Comparison of ENCODE assay signal across 19 mouse cellular contexts in the genomic region with DNA sequence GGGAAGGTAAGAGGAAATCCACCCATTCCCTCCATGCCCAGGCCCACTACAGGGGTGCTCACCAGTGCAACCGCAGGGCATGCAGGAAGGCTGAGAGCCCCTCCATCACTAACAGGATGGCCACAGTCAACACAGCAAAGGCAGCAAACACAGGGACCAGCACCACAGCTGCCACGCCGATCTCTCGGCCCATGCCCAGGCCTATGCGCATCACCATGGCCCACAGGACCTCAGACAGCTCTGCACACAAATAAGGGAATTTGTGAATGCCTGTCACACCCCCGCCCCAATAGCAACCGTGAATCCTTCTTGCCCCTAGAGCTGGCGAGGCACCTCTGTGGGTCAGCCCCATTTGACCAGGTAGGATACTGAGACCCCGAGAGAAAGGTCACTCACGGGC. TPM values are rescaled to one million over a fixed set of nuclear protein-coding genes. Genes with fewer than 3 reads are reported as not detected.
DNase-seq lines count a peak whose midpoint lies in the region; ATAC-seq lines count a peak whose summit lies in the region.
"Had no signal": no experiment of that assay in that cellular context is flagged by ENCODE, and none has a peak within 500 bp of the region (broad histone marks: within the 10 kb centered on the region; RNA-seq: fewer than 3 reads in every experiment).

No protein-coding gene starts in this region.

- no peak overlapping the region for H3K4me3 ChIP-seq in embryonic facial prominence, embryonic 13.5 days
- no peak overlapping the region for H3K4me3 ChIP-seq in hindbrain, embryonic 14.5 days (replicated peaks; ENCODE audit: low read length)
- H3K4me3 ChIP-seq in midbrain, embryonic 15.5 days: no peak overlapping the region
- H3K4me3 ChIP-seq: embryonic facial prominence, embryonic 12.5 days; gastrocnemius, adult 2 months; kidney, embryonic 15.5 days; limb, embryonic 12.5 days; liver, embryonic 13.5 days had no signal

- peaks cover 88% of the 10 kb centered on the region for H3K36me3 ChIP-seq in embryonic facial prominence, embryonic 13.5 days
- peaks cover 51% of the 10 kb centered on the region for H3K36me3 ChIP-seq in hindbrain, embryonic 14.5 days (replicated peaks; ENCODE audit: control insufficient read depth, insufficient read depth)
- peaks cover 22% of the 10 kb centered on the region; the same call in 1 of the 2 replicates for H3K36me3 ChIP-seq in midbrain, embryonic 15.5 days (replicated peaks)

- DNase-seq in heart, adult 11 months: peak; percentile 90
- no peak for DNase-seq in heart, adult 9 months (ENCODE audit: low spot score in 2 of 2)
- DNase-seq in hindbrain, embryonic 14.5 days (ENCODE audit: low spot score): no peak
- no peak for DNase-seq in adrenal gland, postnatal 25 days
- no peak for DNase-seq in embryo, embryonic 9.5 days (ENCODE audit: extremely low spot score)
- no peak for DNase-seq in layer of hippocampus, postnatal 25 days (ENCODE audit: extremely low spot score in 1 of 2, low spot score in 1 of 2)
- DNase-seq: adrenal gland, adult 8-10 months; cerebellum, adult 11-12 months; cerebellum, postnatal 25 days; gastrocnemius, adult 2 months; heart, postnatal 10 days; liver, embryonic 13.5 days; right cerebral cortex, adult 18-20 months had no signal

- no peaks in the 10 kb centered on the region for H3K9me3 ChIP-seq in embryonic facial prominence, embryonic 13.5 days
- H3K9me3 ChIP-seq in hindbrain, embryonic 14.5 days (ENCODE audit: control insufficient read depth, low read length): no peaks in the 10 kb centered on the region
- no peaks in the 10 kb centered on the region for H3K9me3 ChIP-seq in midbrain, embryonic 15.5 days
- H3K9me3 ChIP-seq: embryonic facial prominence, embryonic 12.5 days; kidney, embryonic 15.5 days; limb, embryonic 12.5 days; liver, embryonic 13.5 days had no signal

- peak overlapping the region; percentile 11; the same call in 1 of the 2 replicates for H3K27ac ChIP-seq in embryonic facial prominence, embryonic 13.5 days
- peak overlapping the region; percentile 34; the same call in 1 of the 2 replicates for H3K27ac ChIP-seq in hindbrain, embryonic 14.5 days
- peak overlapping the region; percentile 52; the same call in 1 of the 2 replicates for H3K27ac ChIP-seq in midbrain, embryonic 15.5 days
- H3K27ac ChIP-seq: embryonic facial prominence, embryonic 12.5 days; gastrocnemius, adult 2 months; kidney, embryonic 15.5 days; liver, embryonic 13.5 days had no signal

- no peak overlapping the region for H3K4me2 ChIP-seq in embryonic facial prominence, embryonic 13.5 days
- no peak overlapping the region for H3K4me2 ChIP-seq in hindbrain, embryonic 14.5 days (replicated peaks)
- H3K4me2 ChIP-seq in midbrain, embryonic 15.5 days: no peak overlapping the region
- H3K4me2 ChIP-seq: embryonic facial prominence, embryonic 12.5 days; kidney, embryonic 15.5 days; limb, embryonic 12.5 days; liver, embryonic 13.5 days had no signal

- H3K4me1 ChIP-seq in embryonic facial prominence, embryonic 13.5 days: no peaks in the 10 kb centered on the region
- H3K4me1 ChIP-seq in hindbrain, embryonic 14.5 days (replicated peaks; ENCODE audit: control insufficient read depth, insufficient read depth, low read length): no peaks in the 10 kb centered on the region
- H3K4me1 ChIP-seq in midbrain, embryonic 15.5 days: 0 out of 2 replicates have a peak, but pooled peaks cover 7% of the 10 kb centered on the region
- H3K4me1 ChIP-seq: embryonic facial prominence, embryonic 12.5 days; kidney, embryonic 15.5 days; limb, embryonic 12.5 days had no signal

- H3K9ac ChIP-seq in embryonic facial prominence, embryonic 13.5 days: no peak overlapping the region
- no peak overlapping the region for H3K9ac ChIP-seq in hindbrain, embryonic 14.5 days
- no peak overlapping the region for H3K9ac ChIP-seq in midbrain, embryonic 15.5 days
- H3K9ac ChIP-seq: embryonic facial prominence, embryonic 12.5 days; kidney, embryonic 15.5 days; limb, embryonic 12.5 days; liver, embryonic 13.5 days had no signal

- ATAC-seq in embryonic facial prominence, embryonic 13.5 days (ENCODE audit: insufficient number of reproducible peaks, insufficient read depth, low FRiP score, low TSS enrichment, low read depth): no peak
- no peak for ATAC-seq in hindbrain, embryonic 14.5 days (ENCODE audit: low FRiP score)
- no peak for ATAC-seq in midbrain, embryonic 15.5 days (replicated peaks)
- ATAC-seq: inflammation-experienced regulatory T-cells, adult 6 months had no signal

- 94% methylated on average over 10 of the region's 10 CpGs for WGBS in embryonic facial prominence, embryonic 13.5 days
- 92% methylated on average over 10 of the region's 10 CpGs for WGBS in hindbrain, embryonic 14.5 days
- 92% methylated on average over 10 of the region's 10 CpGs for WGBS in midbrain, embryonic 15.5 days

- H3K27me3 ChIP-seq in embryonic facial prominence, embryonic 13.5 days: no peaks in the 10 kb centered on the region
- no peaks in the 10 kb centered on the region for H3K27me3 ChIP-seq in hindbrain, embryonic 14.5 days (ENCODE audit: control insufficient read depth, insufficient read depth, low read length)
- H3K27me3 ChIP-seq in midbrain, embryonic 15.5 days (replicated peaks): no peaks in the 10 kb centered on the region
- H3K27me3 ChIP-seq: embryonic facial prominence, embryonic 12.5 days; kidney, embryonic 15.5 days; limb, embryonic 12.5 days; liver, embryonic 13.5 days had no signal

RNA-seq across cellular contexts. Expression of gene Tcirg1, which starts 10.7 kb away (rescaled TPM):
- 53.7 and 58.0 TPM in 2 replicates for polyA plus RNA-seq in embryonic facial prominence, embryonic 13.5 days (2015; fragmentation: Nextera tagmentation; extraction: Ambion mirVana)
- polyA plus RNA-seq in hindbrain, embryonic 14.5 days (2014; fragmentation: Nextera tagmentation; extraction: Ambion mirVana): 11.6 and 13.3 TPM in 2 replicates
- 12.7 and 14.6 TPM in 2 replicates for polyA plus RNA-seq in midbrain, embryonic 15.5 days (2015; fragmentation: Nextera tagmentation; extraction: Ambion mirVana)
- 83.9 and 87.0 TPM in 2 replicates for total RNA-seq in adrenal gland, postnatal 25 days (2021)
- 10 to 100 TPM; 17.3 to 21.5 TPM for total RNA-seq in layer of hippocampus, postnatal 25 days (2021)

RNA-seq across cellular contexts. Expression of gene Ndufs8, which starts 16.4 kb away (rescaled TPM):
- 258 and 278 TPM in 2 replicates for polyA plus RNA-seq in embryonic facial prominence, embryonic 13.5 days (2015; fragmentation: Nextera tagmentation; extraction: Ambion mirVana)
- polyA plus RNA-seq in hindbrain, embryonic 14.5 days (2014; fragmentation: Nextera tagmentation; extraction: Ambion mirVana): 310 and 332 TPM in 2 replicates
- polyA plus RNA-seq in midbrain, embryonic 15.5 days (2015; fragmentation: Nextera tagmentation; extraction: Ambion mirVana): 246 and 258 TPM in 2 replicates
- total RNA-seq in adrenal gland, postnatal 25 days (2021): 338 and 341 TPM in 2 replicates
- 100 to 1,000 TPM; 134 to 151 TPM for total RNA-seq in layer of hippocampus, postnatal 25 days (2021)

RNA-seq across cellular contexts. Expression of gene Aldh3b1, which starts 33.4 kb away (rescaled TPM):
- polyA plus RNA-seq in embryonic facial prominence, embryonic 13.5 days (2015; fragmentation: Nextera tagmentation; extraction: Ambion mirVana): 1.6 and 1.7 TPM in 2 replicates
- polyA plus RNA-seq in hindbrain, embryonic 14.5 days (2014; fragmentation: Nextera tagmentation; extraction: Ambion mirVana): 2.4 and 3.3 TPM in 2 replicates
- polyA plus RNA-seq in midbrain, embryonic 15.5 days (2015; fragmentation: Nextera tagmentation; extraction: Ambion mirVana): 1.9 TPM in 2 replicates
- total RNA-seq in adrenal gland, postnatal 25 days (2021): 131 and 209 TPM in 2 replicates
- 1 to 10 TPM; 3.5 to 4.4 TPM for total RNA-seq in layer of hippocampus, postnatal 25 days (2021)

RNA-seq across cellular contexts. Expression of gene Unc93b1, which starts 38.8 kb away (rescaled TPM):
- polyA plus RNA-seq in embryonic facial prominence, embryonic 13.5 days (2015; fragmentation: Nextera tagmentation; extraction: Ambion mirVana): 15.8 and 16.6 TPM in 2 replicates
- 9.7 and 10.4 TPM in 2 replicates for polyA plus RNA-seq in hindbrain, embryonic 14.5 days (2014; fragmentation: Nextera tagmentation; extraction: Ambion mirVana)
- 11.7 and 11.8 TPM in 2 replicates for polyA plus RNA-seq in midbrain, embryonic 15.5 days (2015; fragmentation: Nextera tagmentation; extraction: Ambion mirVana)
- 46.5 and 69.6 TPM in 2 replicates for total RNA-seq in adrenal gland, postnatal 25 days (2021)
- total RNA-seq in layer of hippocampus, postnatal 25 days (2021): 10 to 100 TPM; 16.7 to 20.6 TPM

RNA-seq across cellular contexts. Expression of gene Chka, which starts 44.6 kb away (rescaled TPM):
- 54.8 and 56.5 TPM in 2 replicates for polyA plus RNA-seq in embryonic facial prominence, embryonic 13.5 days (2015; fragmentation: Nextera tagmentation; extraction: Ambion mirVana)
- 54.7 and 60.8 TPM in 2 replicates for polyA plus RNA-seq in hindbrain, embryonic 14.5 days (2014; fragmentation: Nextera tagmentation; extraction: Ambion mirVana)
- polyA plus RNA-seq in midbrain, embryonic 15.5 days (2015; fragmentation: Nextera tagmentation; extraction: Ambion mirVana): 65.6 and 66.3 TPM in 2 replicates
- total RNA-seq in adrenal gland, postnatal 25 days (2021): 72.2 and 82.8 TPM in 2 replicates
- total RNA-seq in layer of hippocampus, postnatal 25 days (2021): 10 to 100 TPM; 78.4 to 97.2 TPM
